Mouse (Mus musculus) thymus, postnatal 14 days (tissue): ENCODE results near the gene Fads1.

Source experiments
- DNase-seq: peaks from one replicate; pipeline ENCODE4 v3.0.0; 2021

Gene Fads1

DNA sequence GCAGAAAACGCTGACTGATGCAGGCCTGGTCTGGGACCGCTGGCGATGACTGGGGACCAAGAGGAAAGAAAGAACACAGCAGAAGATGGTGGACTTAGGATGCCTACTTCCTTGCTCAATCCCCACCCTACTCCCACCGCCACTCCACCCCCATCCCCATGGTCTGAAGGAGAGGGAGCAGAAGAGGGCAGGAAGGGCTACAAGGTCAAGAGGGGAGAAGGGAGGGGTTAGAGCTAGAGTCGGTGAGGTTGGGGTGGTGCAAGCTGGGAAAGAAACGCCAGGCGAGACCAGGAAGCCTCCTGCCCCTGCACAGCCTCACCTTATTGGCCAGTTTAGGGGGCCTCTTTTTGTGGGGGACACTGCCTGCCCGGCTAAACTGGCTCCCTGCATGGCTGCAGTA is 33.4 kb downstream of the Fads1 start:
- no peak for DNase-seq

GRCm38 (mm10) chr19:10219108-10219507 is 36.4 kb downstream of the Fads1 start:
- DNase-seq: peak; percentile 50

GRCm38 (mm10) chr19:10219593-10219992 is 36.9 kb downstream of the Fads1 start:
- no peak for DNase-seq

GRCm38 (mm10) chr19:10221585-10221984 is 38.9 kb downstream of the Fads1 start:
- no peak for DNase-seq

- no peak for DNase-seq
Measured at GRCm38 (mm10) chr19:10222656-10223055, 40.0 kb downstream of the Fads1 start.

DNA sequence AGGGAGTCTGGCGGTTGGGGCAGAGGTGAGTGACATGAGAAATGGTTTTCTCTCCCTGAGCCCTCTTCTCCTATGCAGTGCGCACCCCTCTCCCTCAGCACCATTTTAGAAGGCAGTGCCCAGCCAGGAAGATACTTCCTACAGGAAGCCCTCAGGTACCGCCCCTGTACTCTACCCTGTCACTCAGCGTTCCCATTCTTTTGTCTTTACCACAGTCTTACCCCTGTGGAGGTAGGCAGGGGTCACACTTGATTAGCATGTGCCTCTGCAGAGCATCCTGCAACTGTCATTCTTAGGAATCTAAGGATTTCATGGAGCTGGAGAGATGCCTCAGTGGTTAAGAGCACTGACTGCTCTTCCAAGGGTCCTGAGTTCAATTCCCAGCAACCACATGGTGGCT is 40.9 kb downstream of the Fads1 start:
- DNase-seq: no peak

DNA sequence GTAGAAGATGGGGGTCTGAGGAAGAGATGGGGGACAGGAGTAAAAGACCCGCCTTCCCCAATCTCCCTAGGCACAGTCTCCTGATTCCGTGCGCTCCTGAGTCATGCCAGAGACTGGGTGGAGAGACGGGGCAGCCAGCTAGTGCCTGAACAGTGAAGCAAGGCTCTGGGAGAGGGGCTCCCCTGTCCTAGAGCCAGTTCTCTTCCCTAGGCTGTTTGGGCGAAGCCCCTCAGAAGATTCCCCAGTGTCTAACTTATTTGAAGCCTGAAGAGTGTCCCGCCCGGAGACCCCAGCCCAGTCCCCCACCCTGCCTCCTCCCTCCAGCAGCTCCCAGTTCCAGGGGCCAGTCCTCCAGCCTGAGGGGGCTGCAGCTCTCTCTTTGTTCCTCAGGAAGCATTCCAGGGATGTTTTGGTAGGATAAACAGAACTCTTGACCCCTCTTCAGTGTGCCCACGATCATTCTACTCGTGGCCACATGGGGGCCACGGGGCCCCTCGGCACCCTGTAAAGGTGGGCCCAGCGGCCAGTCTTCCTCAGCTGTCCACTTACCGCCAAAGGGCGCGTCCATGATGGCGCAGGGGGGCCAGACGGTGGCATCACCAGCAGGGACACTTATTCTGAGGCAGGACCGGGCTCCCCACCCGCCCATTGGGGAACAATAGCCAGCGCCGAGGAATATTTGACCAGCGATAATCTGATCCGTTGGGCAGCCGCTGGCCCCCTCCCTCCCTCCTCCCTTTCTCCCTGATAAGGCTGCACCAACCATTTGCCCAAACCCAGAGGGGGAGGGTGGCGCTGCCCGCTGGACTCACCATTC is 42.2 kb downstream of the Fads1 start:
- DNase-seq: no peak

DNA sequence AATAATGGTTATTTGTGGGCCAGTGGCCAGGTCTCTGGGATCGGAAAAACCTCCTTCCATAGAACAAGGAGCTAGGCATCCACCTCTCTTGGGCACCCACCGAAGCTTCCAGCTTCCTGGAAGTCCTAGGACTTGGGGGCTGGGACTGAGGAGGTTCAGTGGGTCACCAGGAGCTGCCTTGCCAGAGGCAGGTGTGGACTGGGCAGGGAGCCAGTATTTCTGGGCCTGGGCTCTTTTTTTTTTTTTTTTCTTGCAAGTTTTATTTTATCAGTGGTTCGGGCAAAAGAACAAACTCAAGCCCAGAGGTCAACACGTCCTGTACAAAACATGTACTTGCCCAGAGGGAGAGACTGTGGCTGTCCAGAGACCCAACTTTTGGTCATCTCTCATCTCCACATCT is 43.1 kb downstream of the Fads1 start:
- no peak for DNase-seq

DNA sequence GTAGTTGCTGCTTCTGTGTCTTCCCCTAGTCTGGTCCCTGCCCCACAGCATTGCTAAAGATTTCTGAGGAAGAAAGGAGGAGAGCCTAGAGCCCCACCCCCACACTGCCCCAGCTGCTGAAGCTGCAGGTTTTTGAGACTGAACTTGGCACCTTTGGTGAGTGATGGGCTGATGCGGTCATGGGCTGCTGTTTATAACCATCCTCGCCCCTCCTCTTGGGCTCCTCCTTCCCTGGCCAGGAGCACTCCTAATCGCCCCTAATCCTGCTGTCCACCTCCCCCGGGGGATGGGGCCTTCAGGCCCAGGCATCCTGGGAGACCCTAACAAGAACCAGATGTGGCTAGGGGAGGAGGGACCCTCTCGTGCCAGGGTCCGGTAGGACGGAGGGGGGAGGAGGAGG is 48.3 kb downstream of the Fads1 start:
- DNase-seq: no peak

DNA sequence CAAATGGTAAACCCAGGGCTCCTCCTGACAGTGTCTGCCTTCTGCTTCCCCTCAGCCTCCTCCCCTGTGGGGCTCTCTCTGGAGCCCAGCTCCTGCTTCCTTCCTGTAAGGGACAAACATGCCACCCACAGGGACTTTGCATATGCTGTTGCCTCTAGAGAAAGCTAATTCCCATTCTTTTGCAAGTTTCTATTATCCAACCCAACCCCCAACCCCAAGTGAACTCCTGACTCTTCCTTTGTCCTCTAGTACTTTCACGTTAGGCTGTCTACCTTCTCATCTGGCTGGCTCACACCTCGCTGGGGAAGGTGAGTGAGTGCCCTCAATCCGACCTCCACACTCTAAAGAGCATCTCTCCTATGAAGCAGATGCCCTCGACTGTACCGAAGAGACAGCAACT is 49.2 kb downstream of the Fads1 start:
- no peak for DNase-seq

- no peak for DNase-seq
Measured at GRCm38 (mm10) chr19:10232327-10233017, 49.8 kb downstream of the Fads1 start.

- no peak for DNase-seq
Measured at GRCm38 (mm10) chr19:10235784-10236565, 53.3 kb downstream of the Fads1 start.

DNA sequence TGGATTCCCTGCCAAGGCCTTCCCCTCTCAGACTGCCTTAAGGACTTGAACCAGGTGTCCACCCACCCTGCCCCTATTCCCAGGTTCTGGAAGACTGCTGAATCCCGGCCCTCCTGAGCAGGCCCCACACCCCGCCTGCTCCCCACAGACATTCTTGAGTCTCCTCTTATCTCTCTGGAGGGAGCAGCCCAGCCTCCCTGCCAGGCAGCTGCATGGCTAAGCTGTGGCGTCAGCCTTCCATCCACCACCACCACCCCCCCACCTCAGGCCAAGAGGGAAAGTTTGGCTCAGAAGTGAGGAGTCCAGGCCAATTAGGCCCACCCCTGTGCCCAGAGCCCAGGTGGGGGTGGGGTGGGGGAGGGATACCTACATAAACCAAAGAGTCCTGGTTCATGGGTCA is 55.8 kb downstream of the Fads1 start:
- DNase-seq: no peak

DNA sequence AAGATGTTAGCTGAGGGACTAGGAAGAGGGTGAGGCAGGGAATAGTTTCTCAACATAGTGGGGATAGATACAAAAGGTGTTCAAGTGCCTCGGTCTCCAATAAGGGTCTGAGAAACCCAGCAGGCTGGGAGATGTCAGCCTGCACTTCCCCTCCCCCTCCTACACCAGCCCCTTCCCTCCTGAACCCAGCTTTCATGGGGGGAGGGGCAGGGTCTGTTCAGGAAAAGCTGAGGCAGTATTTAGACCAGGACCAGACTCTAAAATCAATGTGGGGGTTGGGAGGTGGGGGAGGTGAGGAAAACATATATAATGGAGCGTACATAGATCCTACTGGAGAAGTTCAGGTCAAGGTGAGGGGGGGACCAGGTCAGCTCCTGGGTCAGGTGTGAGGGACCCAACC is 56.7 kb downstream of the Fads1 start:
- no peak for DNase-seq

GRCm38 (mm10) chr19:10239975-10240653 is 57.4 kb downstream of the Fads1 start:
- DNase-seq: no peak

GRCm38 (mm10) chr19:10240654-10241305 is 58.1 kb downstream of the Fads1 start, which contains the start of gene Myrf:
TSS of gene Myrf (minus strand) at chr19:10240748.
- DNase-seq: peak; percentile 71

- no peak for DNase-seq
Measured at GRCm38 (mm10) chr19:10242916-10243315, 60.2 kb downstream of the Fads1 start.

DNA sequence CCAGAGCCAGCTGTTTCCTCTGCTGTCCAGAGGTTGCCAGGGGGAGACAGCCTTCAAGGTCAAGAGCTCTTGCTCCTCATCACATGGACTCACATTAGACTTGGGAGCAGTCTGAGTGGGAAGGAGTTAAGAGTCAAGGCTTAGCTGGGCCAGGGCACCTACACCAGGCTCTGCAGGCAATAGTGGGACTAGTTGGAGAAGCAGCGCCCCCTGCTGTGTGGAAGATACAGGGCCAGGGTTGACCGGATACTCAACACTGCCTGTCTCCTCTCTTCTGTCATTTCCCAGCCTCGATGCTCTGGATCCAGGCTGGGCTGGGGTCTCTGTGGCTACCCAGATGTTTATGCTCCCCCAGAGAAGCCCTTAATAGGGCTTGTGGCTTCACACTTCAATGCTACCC is 61.5 kb downstream of the Fads1 start:
- peak; percentile 46 for DNase-seq
